Mouse (Mus musculus): ENCODE results near the gene Fxn. TPM values are rescaled to one million over a fixed set of nuclear protein-coding genes. Genes with fewer than 3 reads are reported as not detected.

Fxn gene
- total RNA-seq, 2 experiments from 2014 or later: 20.0 to 26.4 TPM

Other genes with a start within 250 kb of the Fxn start
- not detected in 2 replicates for gene Fam189a2, start 249.6 kb downstream of the Fxn start, total RNA-seq (2015; ENCODE audit: low replicate concordance)
- not detected in 2 replicates for gene Fam189a2, start 249.6 kb downstream of the Fxn start, total RNA-seq (2017; ENCODE audit: low replicate concordance)
- not detected in 2 replicates for gene Tjp2, start 55.6 kb downstream of the Fxn start, total RNA-seq (2015; ENCODE audit: low replicate concordance)
- gene Tjp2, start 55.6 kb downstream of the Fxn start, total RNA-seq (2017; ENCODE audit: low replicate concordance): 1.3 and 3.7 TPM in 2 replicates
- 39.0 and 93.7 TPM in 2 replicates for gene Fam122a, start 196.8 kb upstream of the Fxn start, total RNA-seq (2015; ENCODE audit: low replicate concordance)
- 14.2 and 16.3 TPM in 2 replicates for gene Fam122a, start 196.8 kb upstream of the Fxn start, total RNA-seq (2017; ENCODE audit: low replicate concordance)

All from erythroid progenitor cell, adult 5-6 weeks (primary cell).